Mouse (Mus musculus) yolk sac, embryonic 10.5 days (tissue): Measurements from ENCODE around the gene Slc4a4.

Experiments used
- DNase-seq: peaks from one replicate; pipeline ENCODE4 v3.0.0-alpha.2; 2017; ENCODE audit warnings: low spot score

Slc4a4 gene

DNA sequence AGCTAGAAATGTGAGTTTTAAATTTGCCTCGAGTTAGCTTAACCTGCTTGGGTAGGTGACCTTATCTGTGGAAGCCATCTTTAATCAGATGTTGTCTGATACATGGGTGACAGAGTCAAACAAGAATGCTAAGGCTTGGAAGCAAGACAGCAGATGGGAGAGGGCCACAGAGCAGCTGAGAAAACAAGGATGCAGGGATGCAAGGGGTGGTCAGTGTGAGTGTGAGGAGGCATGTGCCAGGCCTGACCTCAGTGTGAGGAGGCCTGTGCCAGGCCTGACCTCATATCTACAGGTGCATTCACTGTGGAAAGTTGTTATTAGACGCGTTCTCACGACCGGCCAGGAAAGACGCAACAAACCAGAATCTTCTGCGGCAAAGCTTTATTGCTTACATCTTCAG is 114.0 kb downstream of the Slc4a4 start:
- DNase-seq: no peak

DNA sequence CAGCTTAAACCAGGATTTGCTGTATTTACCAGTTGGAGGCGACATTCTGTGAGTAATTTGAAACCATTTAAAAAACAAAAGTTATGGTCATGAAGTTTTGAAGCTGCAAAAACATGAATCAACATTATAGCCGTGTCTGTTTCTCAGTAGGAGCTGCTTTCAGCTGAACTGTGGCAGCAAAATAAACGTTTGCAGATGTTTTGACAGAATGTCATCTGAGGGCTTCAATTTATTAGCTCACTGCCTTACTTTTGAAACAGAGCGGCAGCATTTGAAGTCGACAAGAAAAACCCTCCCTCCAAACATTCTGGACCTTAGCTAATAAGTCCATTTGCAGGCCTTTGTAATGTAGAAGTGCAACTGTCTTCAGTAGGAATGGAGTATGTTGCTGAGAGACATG is 123.5 kb downstream of the Slc4a4 start:
- no peak for DNase-seq

DNA sequence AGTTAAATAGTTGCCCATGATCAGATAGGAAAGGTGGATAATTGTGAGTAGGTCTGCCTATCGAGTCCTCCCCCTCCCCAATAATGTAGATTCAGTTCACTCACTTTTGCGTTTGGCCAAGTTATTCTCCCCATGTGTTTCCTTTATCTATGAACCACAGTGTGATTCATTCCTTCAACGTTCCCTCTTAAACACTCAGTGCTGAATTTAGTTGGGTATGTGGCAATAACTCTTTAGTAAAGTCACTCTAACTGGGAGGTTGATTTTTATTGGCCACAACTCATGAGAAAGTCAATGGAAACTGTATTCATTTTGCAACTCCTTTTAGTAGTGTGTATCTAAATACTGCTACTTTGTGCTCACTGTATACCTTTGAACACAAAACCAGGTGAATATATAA is 125.8 kb downstream of the Slc4a4 start:
- DNase-seq: no peak

DNA sequence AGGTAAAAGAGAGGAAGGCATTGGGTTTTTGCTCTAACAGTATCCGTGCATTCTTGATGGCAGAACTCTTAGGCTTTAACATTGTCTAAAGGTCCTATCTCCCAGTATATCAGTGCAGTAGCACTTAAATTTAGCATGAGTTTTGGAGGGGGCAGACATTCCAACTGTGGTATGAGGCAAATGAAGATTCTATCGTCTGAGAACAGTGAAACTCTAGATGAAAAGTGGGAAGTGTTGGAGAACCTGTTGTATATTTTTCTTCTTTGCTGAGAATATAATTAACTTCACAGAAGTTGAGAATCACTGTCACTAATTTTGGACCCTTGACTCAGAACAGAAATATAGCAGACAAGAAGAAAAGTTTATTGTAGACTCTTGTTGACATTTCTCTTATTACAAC is 128.2 kb downstream of the Slc4a4 start:
- no peak for DNase-seq

DNA sequence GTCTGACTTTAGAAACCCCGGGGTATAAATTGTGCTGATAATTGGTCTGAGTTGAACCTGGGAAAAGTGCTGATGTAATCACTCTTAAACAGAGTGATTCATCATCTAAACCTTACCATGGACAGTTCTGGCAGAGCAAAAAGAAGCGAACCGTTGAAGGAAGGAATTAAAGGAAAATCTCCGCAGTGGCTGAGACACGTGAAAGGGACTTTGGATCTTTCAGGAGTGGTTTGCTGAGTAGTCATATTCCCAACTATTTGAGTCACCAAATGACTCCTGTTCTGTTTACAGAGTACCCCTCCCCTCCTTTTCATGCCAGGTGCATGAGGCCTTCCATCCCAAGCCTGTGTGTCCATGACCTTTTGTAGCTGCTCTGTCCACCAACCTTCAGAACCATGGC is 129.3 kb downstream of the Slc4a4 start:
- no peak for DNase-seq

DNA sequence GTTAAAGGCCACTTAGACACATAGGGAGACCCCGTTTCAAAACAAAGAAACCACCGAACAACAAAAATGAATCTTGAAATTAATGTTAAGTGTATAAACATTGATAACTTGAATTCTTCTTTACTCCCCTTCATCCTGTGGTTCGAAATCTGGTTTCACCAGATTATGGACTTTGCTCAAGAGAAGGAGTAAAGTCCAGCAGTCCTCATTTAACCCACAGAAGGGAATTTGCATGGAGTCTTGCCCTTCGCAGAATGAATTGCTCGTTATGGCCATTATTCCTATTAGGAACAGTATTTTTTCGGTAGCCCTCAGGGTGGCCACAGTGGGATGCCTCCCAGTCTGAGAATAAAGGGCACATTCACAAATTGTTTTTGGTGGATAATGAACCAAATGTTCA is 131.9 kb downstream of the Slc4a4 start:
- DNase-seq: no peak

DNA sequence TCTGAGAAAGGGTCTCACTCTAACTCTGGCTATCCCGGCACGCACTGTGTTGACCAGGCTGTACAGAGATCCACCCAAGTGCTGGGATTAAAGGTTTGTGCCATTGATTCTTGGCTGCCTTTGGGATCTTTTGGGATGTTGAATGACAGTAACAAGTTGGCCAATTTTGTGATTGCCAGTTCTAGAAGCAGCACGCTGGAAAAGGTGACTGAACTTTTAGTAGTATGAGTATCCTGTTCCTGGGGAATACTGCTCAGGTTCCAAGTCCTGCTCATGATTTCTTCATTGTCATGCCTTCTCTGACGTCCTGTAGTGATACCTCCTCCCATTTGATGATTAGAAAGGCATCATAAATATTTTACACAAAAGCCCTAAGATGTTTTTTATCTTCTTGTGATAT is 137.8 kb downstream of the Slc4a4 start:
- DNase-seq: no peak

DNA sequence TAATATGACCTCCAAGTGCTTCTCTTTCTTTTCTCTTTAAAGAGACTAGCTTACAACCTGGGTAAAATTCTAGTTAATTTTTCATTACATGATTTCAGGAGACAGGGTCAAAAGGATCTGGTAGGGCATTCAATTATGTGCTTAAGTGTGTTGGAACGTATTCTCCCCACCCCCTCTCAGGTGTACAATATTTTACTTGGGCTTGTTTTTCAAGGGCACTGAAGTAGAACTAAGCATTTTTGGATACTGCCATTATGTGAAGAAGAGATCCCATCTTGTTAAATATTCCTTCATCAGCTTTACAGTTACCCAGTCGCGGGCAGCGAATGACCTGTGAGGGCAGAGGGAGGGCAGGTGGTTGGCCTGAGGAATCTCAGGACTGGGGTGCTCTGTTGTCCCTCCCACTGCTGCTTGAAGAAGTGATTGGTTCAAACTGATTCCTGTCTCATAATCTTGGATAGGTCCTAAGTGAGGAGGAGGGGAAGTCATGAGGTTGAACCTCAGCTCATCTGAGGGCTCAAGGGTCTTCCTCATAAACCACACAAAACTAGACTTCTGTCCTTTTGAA is 141.0 kb downstream of the Slc4a4 start:
- DNase-seq: no peak

DNA sequence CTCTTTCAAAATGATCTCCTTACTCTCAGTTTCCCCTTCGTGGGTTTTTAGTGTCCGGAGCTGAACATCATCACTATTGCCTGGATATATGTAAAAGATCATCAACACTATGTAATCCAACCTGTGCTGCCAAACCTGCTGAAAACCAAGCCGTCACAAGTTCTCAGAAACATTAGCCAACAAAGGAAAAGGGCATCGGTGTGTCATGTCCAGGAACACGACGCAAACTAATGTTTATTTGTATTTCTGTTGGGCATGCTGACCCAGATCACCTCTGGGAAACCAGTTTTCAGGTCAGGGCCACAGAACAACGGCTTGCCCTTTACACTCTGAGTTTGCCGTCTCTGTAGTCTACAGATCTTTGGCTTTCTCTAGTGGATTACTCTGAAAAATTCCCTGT is 146.0 kb downstream of the Slc4a4 start:
- no peak for DNase-seq

DNA sequence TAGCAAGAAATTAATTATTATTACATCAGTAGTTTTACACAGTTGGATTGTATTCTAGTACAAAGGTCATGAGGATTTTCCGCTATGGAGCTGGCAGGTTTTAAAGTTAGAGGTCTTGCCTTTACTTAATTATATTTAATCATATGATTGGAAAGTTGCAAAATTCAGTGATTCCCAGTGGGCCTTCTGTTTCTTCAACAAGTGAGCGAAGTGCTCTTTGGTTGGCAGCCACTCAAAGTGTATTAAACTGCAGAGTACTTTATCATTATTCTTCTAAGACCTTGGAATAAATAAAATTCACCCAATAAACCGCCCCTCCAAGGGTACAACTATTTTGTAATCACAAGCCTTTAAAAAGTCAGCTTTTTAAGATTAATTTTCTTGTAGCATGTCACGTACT is 146.6 kb downstream of the Slc4a4 start:
- no peak for DNase-seq

DNA sequence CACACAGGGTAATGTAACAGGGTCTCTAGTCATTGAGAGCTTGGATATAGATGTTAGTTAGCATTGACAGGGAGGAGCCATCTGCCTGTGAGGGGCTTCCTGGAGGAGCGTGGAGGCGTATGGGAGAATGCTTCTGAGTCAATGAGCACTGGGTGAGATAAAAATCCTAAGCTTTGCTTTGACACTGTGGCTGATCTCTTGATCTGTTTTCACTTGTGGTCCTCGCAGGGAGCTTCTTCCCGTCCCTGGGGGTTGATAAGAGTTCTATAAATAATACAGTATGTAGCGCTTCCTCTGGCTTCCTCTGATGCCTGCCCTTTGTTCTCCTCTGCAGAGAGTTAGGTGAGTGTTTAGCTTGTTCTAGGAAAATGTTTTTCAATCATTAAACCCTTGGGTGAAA is 149.5 kb downstream of the Slc4a4 start:
- DNase-seq: peak; percentile 10

DNA sequence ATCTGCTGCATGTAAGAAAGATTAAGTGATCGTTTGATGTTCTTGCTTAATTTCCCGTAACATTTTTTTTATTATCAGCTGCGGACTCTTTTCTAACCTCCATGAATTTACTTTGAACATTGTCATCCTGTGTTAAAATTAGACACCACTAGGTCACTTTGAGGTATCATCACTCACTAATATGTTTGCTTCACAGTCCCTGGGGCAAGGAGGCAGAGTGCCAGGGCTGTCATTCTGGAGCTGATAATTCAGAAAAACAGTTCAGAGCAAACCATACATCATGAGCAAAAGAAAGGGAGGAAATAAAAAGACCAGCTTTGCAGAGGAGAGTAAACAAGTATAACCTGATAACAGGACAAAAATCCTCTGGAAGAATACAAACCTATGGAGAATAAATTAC is 154.2 kb downstream of the Slc4a4 start:
- no peak for DNase-seq

DNA sequence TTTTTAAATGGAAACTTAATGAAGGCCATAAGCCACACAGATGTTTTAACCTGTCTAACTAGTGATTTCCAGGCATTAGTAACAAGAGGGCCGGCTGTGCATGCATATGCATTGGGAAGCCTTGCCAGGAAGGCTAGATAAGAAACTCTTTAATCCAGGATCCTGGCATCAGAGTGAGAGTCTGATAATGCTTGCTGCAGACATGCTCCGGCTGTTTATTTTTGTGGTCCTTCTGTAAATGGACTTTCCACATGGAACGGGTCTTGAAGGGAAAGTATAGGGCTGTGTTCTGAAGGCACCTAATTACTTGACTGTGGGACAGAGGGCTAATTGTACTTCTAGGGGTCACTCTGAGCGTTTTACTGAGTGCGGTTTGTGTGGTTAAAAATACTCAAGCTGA is 157.2 kb downstream of the Slc4a4 start:
- DNase-seq: no peak

DNA sequence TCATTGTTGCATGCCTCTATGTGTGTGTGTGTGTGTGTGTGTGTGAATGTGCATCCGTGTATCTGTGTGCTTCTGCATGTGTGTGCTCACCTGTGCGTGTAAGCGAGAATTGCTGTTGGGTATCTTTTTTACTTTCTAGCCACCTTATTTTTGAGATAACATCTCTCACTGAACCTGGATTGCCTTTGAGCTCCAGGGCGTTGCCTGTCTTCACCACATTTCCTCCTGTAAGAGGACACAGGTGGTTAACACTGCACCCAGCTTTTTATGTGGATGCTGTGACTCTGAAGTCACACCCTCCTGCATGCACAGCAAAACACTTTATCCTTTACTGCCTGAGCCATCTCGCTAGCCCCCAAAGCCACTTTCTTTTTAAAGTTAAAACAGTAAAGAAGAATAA is 158.2 kb downstream of the Slc4a4 start:
- no peak for DNase-seq

DNA sequence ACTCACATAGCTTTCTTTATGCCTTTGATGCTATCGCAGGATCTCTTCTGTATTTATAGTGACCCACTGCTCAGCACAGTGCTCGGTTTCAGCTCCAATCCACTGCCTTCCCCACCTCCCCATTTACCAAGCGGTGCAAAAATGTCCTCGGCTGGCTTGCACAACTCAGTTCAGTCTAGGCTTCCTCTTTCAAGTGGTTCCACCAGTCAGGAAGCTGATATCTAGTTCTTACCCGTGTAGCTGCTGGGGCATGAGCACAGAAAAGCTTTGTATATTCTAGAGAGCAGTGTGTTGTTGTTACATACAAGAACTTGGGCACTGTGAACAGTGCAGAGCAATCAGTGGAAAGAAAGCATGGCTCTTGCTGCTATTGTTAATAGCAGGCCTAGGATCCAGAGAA is 165.0 kb downstream of the Slc4a4 start:
- no peak for DNase-seq

DNA sequence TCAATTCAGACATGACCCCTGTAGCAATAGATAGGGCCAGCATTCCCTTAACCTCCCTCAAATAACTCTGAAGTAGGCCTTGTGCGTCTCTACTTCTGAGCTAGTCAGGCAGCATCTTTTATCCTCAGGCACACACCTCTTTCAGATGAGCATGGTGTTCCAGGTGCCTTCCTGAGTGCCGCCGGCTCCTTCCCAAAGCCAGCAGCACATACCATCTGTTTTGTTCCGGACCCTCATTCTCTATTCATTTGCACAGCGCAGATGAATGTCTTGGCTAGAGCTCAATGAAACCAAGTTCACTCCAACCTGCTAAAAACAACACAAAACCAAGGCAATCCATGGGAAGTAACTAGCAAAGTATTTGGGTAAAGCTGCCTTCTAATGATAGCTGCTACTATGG is 165.6 kb downstream of the Slc4a4 start:
- no peak for DNase-seq

DNA sequence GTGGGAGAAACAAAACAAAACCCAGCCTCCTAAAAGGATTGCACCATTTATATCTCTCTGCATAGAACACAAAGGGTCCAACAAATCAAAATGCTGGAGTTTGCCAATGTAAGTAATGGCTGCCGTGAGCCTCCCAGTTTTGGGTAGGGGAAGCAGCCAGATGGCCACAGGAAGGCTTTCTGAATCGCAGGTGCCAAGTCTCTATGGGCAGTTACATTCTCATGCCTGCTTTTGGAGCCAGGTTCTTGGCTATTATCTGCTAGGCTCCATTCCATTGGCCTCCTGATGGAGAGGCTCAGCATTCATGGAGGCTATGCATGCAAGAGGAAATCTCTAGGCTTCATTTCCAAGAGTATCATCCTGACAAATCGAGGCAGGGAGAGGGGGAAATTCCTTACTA is 169.0 kb downstream of the Slc4a4 start:
- DNase-seq: no peak

DNA sequence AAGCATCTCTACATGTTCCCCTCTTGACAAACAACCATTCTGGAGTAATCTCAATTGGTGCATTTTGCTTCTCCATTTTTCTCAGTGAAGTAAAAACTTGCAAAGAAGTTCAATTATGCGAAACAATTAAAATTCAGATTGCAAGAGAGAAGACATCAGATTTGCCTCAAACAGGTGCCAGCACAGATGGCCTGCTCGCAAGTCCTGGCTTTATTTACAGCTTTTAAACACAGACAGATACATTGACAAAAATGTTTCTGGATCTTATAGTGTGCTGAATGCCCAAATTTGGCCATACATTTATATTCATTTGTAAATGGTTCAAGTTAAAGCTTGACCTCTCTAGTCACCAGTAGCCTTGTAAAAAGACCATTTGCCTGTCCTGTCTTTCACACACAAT is 169.8 kb downstream of the Slc4a4 start:
- no peak for DNase-seq

DNA sequence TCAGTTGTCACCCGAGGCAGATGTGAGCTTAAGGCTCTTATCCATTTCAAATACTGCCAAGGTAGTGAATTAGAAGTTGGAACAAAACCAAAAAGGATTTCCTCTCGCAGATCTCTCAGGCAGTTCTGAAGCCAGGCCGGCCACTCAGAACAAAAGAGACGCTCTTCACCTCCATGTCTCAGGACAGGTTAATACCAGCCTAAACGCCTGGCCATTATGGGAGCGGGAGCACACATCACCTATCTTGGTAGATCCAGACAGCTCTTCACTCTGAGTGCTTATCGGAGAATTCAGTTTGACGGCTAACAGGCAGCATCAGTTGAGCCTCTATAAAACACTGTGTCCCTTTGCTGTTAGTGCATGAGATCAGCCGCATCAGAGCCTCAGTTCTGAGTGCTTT is 174.5 kb downstream of the Slc4a4 start:
- no peak for DNase-seq

DNA sequence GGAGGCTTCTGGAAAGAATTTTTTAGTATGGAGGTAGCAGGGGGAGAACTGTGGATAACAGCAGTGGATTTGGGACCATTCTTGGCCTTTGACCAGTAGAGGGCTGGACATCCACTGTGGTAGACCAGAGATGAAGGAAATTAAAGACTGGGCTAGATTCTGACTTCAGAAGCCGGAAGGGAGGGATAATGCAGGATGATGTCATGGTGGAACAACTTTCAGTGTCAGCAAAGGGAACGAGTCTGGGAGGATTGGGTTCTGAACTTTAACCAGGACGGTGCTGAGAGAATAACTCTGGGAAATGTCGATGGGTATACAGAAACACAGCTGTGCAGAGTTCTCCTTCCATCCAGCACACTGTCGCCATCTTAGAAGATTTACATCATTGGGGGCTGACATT is 175.7 kb downstream of the Slc4a4 start:
- no peak for DNase-seq

DNA sequence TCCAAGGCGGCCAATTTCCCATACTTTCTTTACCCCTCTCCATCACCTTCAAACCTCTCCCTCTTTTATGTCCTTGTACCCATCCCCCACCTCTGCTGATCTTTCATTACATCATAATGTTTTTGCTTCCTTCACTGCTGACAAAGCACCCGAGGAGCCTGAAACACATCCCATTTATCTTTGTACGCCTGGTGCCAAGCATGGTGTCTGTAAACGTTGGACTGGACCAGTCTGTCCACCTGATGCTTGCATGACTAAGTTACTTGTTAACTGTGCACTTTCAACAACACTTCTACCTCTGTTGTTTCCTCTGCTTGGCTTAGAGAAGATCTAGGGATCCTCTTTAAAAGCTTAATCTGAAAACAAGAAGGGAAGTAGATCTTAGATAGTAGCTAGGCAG is 180.5 kb downstream of the Slc4a4 start:
- DNase-seq: no peak

DNA sequence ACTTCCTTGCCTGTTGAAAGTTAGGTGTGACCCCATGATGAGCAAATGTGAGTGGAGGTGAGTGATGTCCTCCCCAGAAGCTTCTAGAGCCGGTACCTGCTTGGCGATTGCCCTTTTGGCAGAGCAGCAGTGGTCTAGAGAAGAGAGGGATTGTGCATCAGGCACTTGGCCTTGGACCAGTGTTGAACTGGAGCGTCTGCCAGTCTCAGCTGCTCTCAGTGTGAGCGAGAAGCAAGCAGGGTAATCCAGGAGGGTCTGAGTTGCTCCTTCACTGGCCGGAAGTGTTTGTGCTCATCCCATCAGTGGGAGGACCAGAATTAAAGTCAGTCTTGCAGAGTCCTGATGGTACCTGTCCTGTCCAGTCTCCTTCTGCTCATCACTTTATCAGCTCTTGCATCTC is 181.5 kb downstream of the Slc4a4 start:
- DNase-seq: no peak

DNA sequence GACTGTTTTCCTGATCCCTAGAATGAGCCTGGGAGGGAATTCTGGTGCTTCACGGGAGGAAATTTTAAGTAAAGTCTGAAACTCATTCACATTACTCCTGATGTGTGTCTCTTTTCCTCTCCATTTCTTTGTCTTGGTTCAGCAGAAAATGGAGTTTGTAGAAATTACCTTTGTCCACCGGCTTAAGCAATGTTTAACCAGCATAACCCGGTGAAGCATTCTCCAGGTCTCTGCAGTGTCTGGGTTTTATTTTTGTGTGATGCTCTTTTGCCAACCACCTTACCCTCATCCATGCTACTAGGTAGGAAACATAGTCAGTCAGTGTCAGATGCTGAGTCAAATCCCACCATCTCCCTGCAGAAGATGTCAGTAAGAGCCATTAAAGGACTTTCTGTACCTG is 183.4 kb downstream of the Slc4a4 start:
- DNase-seq: no peak

DNA sequence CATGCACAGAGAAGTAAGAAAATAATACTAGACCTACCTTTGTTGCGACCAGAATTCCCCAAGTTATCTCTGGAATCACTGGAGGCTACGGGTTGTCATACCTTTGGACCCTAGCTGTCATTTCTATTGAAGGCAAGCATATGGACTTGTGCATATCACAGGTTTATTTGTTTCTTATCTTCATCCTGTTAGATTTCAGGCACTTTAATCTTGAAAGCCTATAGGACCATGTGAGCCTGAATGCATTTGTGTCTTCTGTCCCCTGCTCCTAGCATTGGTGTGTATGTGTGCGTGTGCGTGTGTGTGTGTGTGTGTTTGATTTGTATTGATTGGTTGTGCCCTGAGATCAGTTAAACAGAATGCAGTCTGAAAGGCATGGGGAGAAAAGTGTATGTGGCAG is 185.3 kb downstream of the Slc4a4 start:
- no peak for DNase-seq

DNA sequence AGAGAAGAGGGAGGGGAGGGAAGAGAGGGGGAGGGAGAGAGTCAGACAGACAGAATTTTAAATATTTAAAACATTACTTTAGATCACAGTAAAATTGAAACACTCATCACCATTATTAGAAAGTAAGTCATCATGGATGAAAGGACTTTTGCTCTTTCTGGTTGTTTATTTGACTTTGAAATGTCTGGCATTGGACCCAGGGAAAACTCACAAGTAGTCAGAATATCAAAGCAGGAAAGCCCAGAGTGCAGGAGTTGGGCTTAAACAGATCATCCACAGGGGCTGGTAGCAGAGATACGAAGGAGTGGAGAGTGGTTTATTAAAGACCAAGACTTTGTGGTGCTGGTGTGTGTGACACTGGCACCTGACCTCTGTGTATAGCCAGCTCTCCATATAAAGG is 191.1 kb downstream of the Slc4a4 start:
- no peak for DNase-seq
